ENCODE assay signal across 23 mouse cellular contexts in the genomic region with DNA sequence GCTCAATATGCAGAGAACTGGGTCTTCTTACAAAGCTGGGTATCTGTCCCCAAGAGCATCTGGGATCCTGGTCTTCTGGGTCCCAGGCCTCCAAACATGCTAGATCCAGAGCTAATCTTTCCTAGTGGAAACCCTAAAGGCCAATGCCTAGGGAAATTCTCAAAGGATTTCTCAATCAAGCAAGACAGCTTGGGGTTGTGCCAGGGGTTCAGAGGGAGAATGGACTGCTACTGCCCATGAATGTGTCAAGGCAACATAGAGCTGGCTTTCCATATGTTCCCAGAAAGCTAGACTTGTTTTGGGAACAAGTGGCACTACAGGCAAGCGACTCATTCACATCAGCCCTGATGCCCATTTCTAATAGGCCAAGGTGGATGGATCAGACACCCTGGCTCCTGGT.
"Had no signal": no experiment of that assay in that cellular context is flagged by ENCODE, and none has a peak within 500 bp of the region (broad histone marks: within the 10 kb centered on the region; RNA-seq: fewer than 3 reads in every experiment).

No protein-coding gene starts in this region.

- H3K36me3 ChIP-seq: limb, embryonic 10.5 days; limb, embryonic 13.5 days; liver, embryonic 12.5 days; liver, embryonic 15.5 days; midbrain, embryonic 12.5 days; midbrain, embryonic 15.5 days; neural tube, embryonic 12.5 days; neural tube, embryonic 15.5 days had no signal

- ATAC-seq: liver, embryonic 12.5 days; midbrain, embryonic 15.5 days had no signal

- H3K4me3 ChIP-seq: layer of hippocampus, adult 2 months; limb, embryonic 10.5 days; limb, embryonic 13.5 days; liver, embryonic 12.5 days; liver, embryonic 15.5 days; midbrain, embryonic 12.5 days; midbrain, embryonic 15.5 days; neural tube, embryonic 12.5 days; neural tube, embryonic 15.5 days had no signal

- H3K9ac ChIP-seq: limb, embryonic 13.5 days; liver, embryonic 12.5 days; liver, embryonic 15.5 days; lung, embryonic 14.5 days; midbrain, embryonic 12.5 days; midbrain, embryonic 15.5 days; neural tube, embryonic 12.5 days; neural tube, embryonic 15.5 days had no signal

- DNase-seq: kidney, adult 2 months; kidney, postnatal 25 days; layer of hippocampus, adult 9-11 months; liver; lung, embryonic 14.5 days; right cerebral cortex, adult 18-20 months; right cerebral cortex, postnatal 14 days; right cerebral cortex, postnatal 4 days; thymus, adult 2 months; thymus, postnatal 14 days; thymus, postnatal 4 days had no signal

- H3K27me3 ChIP-seq: limb, embryonic 13.5 days; liver, embryonic 12.5 days; liver, embryonic 15.5 days; midbrain, embryonic 12.5 days; midbrain, embryonic 15.5 days; neural tube, embryonic 12.5 days; neural tube, embryonic 15.5 days had no signal

- H3K4me2 ChIP-seq: limb, embryonic 13.5 days; liver, embryonic 12.5 days; liver, embryonic 15.5 days; lung, embryonic 14.5 days; midbrain, embryonic 12.5 days; midbrain, embryonic 15.5 days; neural tube, embryonic 12.5 days; neural tube, embryonic 15.5 days had no signal

- H3K9me3 ChIP-seq: limb, embryonic 10.5 days; limb, embryonic 13.5 days; liver, embryonic 12.5 days; liver, embryonic 15.5 days; midbrain, embryonic 12.5 days; midbrain, embryonic 15.5 days; neural tube, embryonic 12.5 days; neural tube, embryonic 15.5 days had no signal

- H3K27ac ChIP-seq: kidney, postnatal 0 days; layer of hippocampus, adult 2 months; limb, embryonic 10.5 days; limb, embryonic 13.5 days; liver, embryonic 12.5 days; liver, embryonic 15.5 days; macrophage; midbrain, embryonic 12.5 days; midbrain, embryonic 15.5 days; neural tube, embryonic 12.5 days; neural tube, embryonic 15.5 days; stomach, postnatal 0 days had no signal

- H3K4me1 ChIP-seq: limb, embryonic 13.5 days; liver, embryonic 12.5 days; liver, embryonic 15.5 days; midbrain, embryonic 12.5 days; midbrain, embryonic 15.5 days; neural tube, embryonic 12.5 days; neural tube, embryonic 15.5 days had no signal
